Mouse (Mus musculus): Measurements from ENCODE around the gene Proser2. TPM values are rescaled to one million over a fixed set of nuclear protein-coding genes. Genes with fewer than 3 reads are reported as not detected.

The Proser2 gene
- polyA plus RNA-seq, 1 experiment: not detected

DNA sequence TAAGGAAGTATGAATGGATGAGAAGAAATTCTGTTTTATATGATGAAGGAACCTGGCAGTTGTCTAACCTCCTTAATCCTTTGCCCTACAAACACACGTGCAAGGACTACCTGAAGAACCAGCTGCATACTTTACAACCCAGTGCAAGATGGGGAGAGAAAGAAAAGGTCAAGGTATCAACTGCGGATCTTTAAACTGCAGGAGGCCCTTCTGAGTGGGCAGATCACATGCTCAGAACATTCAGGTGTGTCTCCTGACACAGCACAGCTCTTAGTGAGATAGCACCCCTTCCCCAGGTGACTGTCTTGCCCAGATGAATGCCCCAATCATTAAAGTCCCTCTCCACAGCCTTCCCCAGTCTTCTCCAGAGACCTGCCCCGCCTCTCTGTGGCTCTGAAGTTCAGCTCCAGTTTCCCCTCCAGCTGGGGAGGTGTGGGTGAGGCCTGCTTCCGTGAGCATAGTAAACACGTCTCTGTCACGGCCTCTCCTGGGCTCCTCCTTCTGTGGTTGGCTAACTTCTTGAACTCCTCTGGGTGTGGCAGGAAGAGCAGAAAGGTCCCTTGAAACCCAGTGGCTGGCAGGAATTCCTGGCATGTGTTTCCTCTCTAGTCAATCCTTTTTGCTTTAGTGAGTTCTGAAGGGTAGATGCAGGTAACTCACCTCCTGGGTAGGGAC is 32.5 kb upstream of the Proser2 start:
- Histone ChIP-seq H3K4me3 (ENCODE audit: insufficient read depth, low read depth, low read length) (no peak overlapping the region), H3K4me1 (ENCODE audit: control insufficient read depth, insufficient read depth, low read length) (peaks cover 3% of the 10 kb centered on the region), H3K27ac (ENCODE audit: insufficient read depth, low read depth, low read length) (no peak overlapping the region)
- WGBS: 84% methylated on average over 6 of the region's 6 CpGs
- TF ChIP-seq CTCF (IDR thresholded peaks at IDR 0.05; ENCODE audit: insufficient read depth, low read depth, low read length) (no peak), POLR2A (IDR thresholded peaks at IDR 0.05; ENCODE audit: insufficient read depth, low read depth, low read length) (no peak)

- 69% methylated on average over 2 of the region's 2 CpGs for WGBS
- Histone ChIP-seq H3K4me3 (ENCODE audit: insufficient read depth, low read depth, low read length) (no peak overlapping the region), H3K4me1 (ENCODE audit: control insufficient read depth, insufficient read depth, low read length) (no peaks in the 10 kb centered on the region), H3K27ac (ENCODE audit: insufficient read depth, low read depth, low read length) (no peak overlapping the region)
- no peak for TF ChIP-seq POLR2A (IDR thresholded peaks at IDR 0.05; ENCODE audit: insufficient read depth, low read depth, low read length)
- no peak for TF ChIP-seq CTCF (IDR thresholded peaks at IDR 0.05; ENCODE audit: insufficient read depth, low read depth, low read length)
Measured at GRCm38 (mm10) chr2:6159735-6160134, 29.7 kb upstream of the Proser2 start.

DNA sequence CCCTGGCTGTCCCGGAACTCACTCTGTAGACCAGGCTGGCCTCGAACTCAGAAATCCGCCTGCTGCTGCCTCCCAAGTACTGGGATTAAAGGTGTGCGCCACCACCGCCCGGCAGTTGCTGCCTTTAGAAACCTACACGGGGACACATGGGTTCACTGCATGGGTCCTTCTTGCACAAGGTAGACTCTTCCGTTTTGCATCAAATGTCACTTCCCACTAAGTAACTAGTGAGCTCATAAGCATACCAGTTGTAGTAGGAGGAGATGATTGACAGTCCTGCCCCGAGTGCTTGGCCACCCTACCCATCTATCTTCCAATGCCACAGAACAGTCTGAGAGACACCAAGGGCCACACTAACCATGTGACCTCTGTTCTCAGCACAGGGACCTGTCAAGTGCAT is 29.2 kb upstream of the Proser2 start:
- no peak overlapping the region for H3K4me3 ChIP-seq (ENCODE audit: insufficient read depth, low read depth, low read length)
- H3K4me1 ChIP-seq (ENCODE audit: control insufficient read depth, insufficient read depth, low read length): no peaks in the 10 kb centered on the region
- 83% methylated on average over 9 of the region's 9 CpGs for WGBS
- H3K27ac ChIP-seq (ENCODE audit: insufficient read depth, low read depth, low read length): no peak overlapping the region
- TF ChIP-seq CTCF (IDR thresholded peaks at IDR 0.05; ENCODE audit: insufficient read depth, low read depth, low read length) (no peak), POLR2A (IDR thresholded peaks at IDR 0.05; ENCODE audit: insufficient read depth, low read depth, low read length) (no peak)

- TF ChIP-seq POLR2A (IDR thresholded peaks at IDR 0.05; ENCODE audit: insufficient read depth, low read depth, low read length): no peak
- Histone ChIP-seq H3K4me3 (ENCODE audit: insufficient read depth, low read depth, low read length) (no peak overlapping the region), H3K4me1 (ENCODE audit: control insufficient read depth, insufficient read depth, low read length) (no peaks in the 10 kb centered on the region), H3K27ac (ENCODE audit: insufficient read depth, low read depth, low read length) (no peak overlapping the region)
- WGBS: 95% methylated on average over 7 of the region's 7 CpGs
Measured at GRCm38 (mm10) chr2:6157635-6158034, 27.6 kb upstream of the Proser2 start.

GRCm38 (mm10) chr2:6157208-6157607 is 27.2 kb upstream of the Proser2 start:
- no peak overlapping the region for H3K4me3 ChIP-seq (ENCODE audit: insufficient read depth, low read depth, low read length)
- H3K27ac ChIP-seq (ENCODE audit: insufficient read depth, low read depth, low read length): no peak overlapping the region
- 96% methylated on average over 4 of the region's 4 CpGs for WGBS
- TF ChIP-seq CTCF (IDR thresholded peaks at IDR 0.05; ENCODE audit: insufficient read depth, low read depth, low read length) (no peak), POLR2A (IDR thresholded peaks at IDR 0.05; ENCODE audit: insufficient read depth, low read depth, low read length) (no peak)
- H3K4me1 ChIP-seq (ENCODE audit: control insufficient read depth, insufficient read depth, low read length): no peaks in the 10 kb centered on the region

DNA sequence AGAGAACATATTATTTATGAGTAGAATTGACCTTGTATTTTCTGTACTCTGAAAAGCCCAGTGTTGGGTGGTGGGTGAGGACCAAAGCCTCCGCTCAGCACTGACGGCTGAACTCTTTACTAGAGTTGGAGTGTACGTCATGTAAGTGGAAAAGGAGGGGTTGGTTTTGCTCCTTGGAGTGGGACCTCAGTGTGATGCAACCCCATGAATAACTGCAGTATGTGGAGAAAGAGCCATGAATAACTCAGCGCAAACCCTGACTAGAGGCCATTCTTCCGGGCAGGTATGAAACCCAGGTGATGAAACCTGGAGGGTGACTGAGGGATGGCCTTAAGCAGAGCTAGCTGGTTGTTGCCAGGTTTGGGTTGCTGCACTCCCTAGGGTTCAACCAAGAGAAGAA is 19.8 kb upstream of the Proser2 start:
- Histone ChIP-seq H3K4me3 (ENCODE audit: insufficient read depth, low read depth, low read length) (no peak overlapping the region), H3K4me1 (ENCODE audit: control insufficient read depth, insufficient read depth, low read length) (no peaks in the 10 kb centered on the region), H3K27ac (ENCODE audit: insufficient read depth, low read depth, low read length) (no peak overlapping the region)
- 90% methylated on average over 5 of the region's 5 CpGs for WGBS
- TF ChIP-seq POLR2A (IDR thresholded peaks at IDR 0.05; ENCODE audit: insufficient read depth, low read depth, low read length) (no peak), CTCF (IDR thresholded peaks at IDR 0.05; ENCODE audit: insufficient read depth, low read depth, low read length) (no peak)

GRCm38 (mm10) chr2:6146901-6147300 is 16.9 kb upstream of the Proser2 start:
- H3K4me3 ChIP-seq (ENCODE audit: insufficient read depth, low read depth, low read length): no peak overlapping the region
- WGBS: 72% methylated on average over 7 of the region's 7 CpGs
- H3K4me1 ChIP-seq (ENCODE audit: control insufficient read depth, insufficient read depth, low read length): no peaks in the 10 kb centered on the region
- TF ChIP-seq CTCF (IDR thresholded peaks at IDR 0.05; ENCODE audit: insufficient read depth, low read depth, low read length) (no peak), POLR2A (IDR thresholded peaks at IDR 0.05; ENCODE audit: insufficient read depth, low read depth, low read length) (no peak)
- H3K27ac ChIP-seq (ENCODE audit: insufficient read depth, low read depth, low read length): no peak overlapping the region

DNA sequence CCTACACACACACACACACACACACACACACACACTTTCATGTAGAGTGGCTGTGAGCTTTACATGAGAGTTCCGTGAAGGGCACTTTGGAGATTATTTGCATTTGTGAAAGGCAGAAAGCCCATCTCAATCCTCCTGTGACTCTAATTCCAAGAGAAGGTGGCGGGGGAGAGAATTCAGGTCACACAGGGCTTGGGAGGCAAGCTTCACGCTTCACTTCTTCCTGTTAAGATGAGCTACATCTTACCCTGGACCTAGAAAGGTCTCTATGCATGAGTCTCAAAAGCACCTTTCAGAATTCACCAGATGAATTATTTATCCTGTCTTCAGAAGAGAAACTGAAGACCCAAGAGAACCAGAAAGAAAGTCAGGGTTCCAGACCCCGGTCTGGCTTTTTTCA is 16.2 kb upstream of the Proser2 start:
- no peak for TF ChIP-seq CTCF (IDR thresholded peaks at IDR 0.05; ENCODE audit: insufficient read depth, low read depth, low read length)
- TF ChIP-seq POLR2A (IDR thresholded peaks at IDR 0.05; ENCODE audit: insufficient read depth, low read depth, low read length): no peak
- no peak overlapping the region for H3K4me3 ChIP-seq (ENCODE audit: insufficient read depth, low read depth, low read length)
- no peak overlapping the region for H3K27ac ChIP-seq (ENCODE audit: insufficient read depth, low read depth, low read length)
- no peaks in the 10 kb centered on the region for H3K4me1 ChIP-seq (ENCODE audit: control insufficient read depth, insufficient read depth, low read length)
- WGBS: 94% methylated on average over 4 of the region's 4 CpGs

DNA sequence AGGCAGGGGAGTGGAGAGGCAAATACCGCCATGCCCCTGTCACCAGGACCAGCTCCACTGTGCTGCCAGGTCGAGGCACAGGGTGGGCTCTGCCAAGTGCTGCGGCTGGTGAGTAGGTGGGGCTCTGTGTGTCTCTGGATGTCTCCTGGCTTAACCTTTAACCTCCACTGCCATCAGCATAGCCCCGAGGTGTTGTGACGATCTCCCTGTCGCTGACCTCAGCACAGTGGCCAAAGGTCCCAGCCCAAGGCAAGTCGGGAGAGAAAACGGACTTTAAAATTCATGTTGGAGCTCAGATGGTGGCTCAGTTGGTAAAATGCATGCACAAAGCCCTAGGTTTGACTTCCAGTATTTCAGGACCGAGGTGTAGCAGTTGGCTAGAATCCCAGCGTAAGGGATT is 15.6 kb upstream of the Proser2 start:
- Histone ChIP-seq H3K4me3 (ENCODE audit: insufficient read depth, low read depth, low read length) (no peak overlapping the region), H3K27ac (ENCODE audit: insufficient read depth, low read depth, low read length) (no peak overlapping the region), H3K4me1 (ENCODE audit: control insufficient read depth, insufficient read depth, low read length) (no peaks in the 10 kb centered on the region)
- 90% methylated on average over 10 of the region's 10 CpGs for WGBS
- TF ChIP-seq CTCF (IDR thresholded peaks at IDR 0.05; ENCODE audit: insufficient read depth, low read depth, low read length) (no peak), POLR2A (IDR thresholded peaks at IDR 0.05; ENCODE audit: insufficient read depth, low read depth, low read length) (no peak)
